Mouse (Mus musculus): Measurements from ENCODE around the gene Ccdc117.

DNA sequence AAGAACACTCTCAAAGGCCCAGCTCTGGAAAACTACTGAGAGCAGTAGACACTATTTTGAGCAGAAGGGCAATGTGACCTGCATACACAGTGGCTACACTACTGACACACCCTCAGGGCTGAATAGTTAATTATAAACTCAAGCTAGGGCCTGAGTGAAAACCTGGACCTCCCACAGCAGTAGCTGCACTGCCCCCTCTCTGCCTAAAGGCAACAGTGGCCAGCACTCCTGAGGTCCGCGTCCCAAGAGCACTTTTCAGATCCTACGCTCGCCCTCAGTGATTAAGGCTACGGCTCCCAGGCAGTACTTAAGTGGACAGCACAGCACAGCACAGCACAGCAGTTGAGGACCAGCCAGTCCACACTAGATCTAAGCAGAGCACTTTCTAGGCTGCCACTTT, 8.9 kb downstream of the Ccdc117 start:
- no peak for TF ChIP-seq CTCF (IDR thresholded peaks at IDR 0.05; ENCODE audit: extremely low read depth, insufficient read depth, low read length)
- TF ChIP-seq POLR2A (IDR thresholded peaks at IDR 0.05; ENCODE audit: extremely low read depth, insufficient read depth, low read length) = no peak

All from cortical plate, adult 2 months (tissue).